Mouse (Mus musculus) gastrocnemius, adult 2 months (tissue): Measurements from ENCODE around the gene Dcaf4. TPM values are rescaled to one million over a fixed set of nuclear protein-coding genes. Genes with fewer than 3 reads are reported as not detected.

Experiments used
- DNase-seq: peaks from one replicate; pipeline ENCODE4 v3.0.0; 2022
- H3K27ac ChIP-seq: fragments of 200-600 bp; 2 replicates; pipeline ENCODE4 v1.8.1; 2022; ENCODE audit warnings: mild to moderate bottlenecking
- H3K4me3 ChIP-seq: fragments of 200-600 bp; 2 replicates; pipeline ENCODE4 v1.8.1; 2022; ENCODE audit warnings: mild to moderate bottlenecking, moderate library complexity
- CTCF ChIP-seq: fragments of 200-600 bp; IDR thresholded peaks from 2 replicates; pipeline ENCODE4 v1.8.1; 2022; ENCODE audit warnings: antibody characterized with exemption, mild to moderate bottlenecking, moderate library complexity
- intact Hi-C: fragments of 180-260 bp; cut with DNase I; formaldehyde crosslinking; loops from one replicate; pipeline ENCODE4 v1.15.1; 2025
- total RNA-seq, 2 experiments: library from RNA; stranded (reverse); gene quantifications; 2 replicates each; pipeline ENCODE4 v1.2.3; 2021

Gene Dcaf4
- total RNA-seq, 2 experiments from 2014 or later = 18.0 to 24.5 TPM

GRCm38 (mm10) chr12:83531992-83532391 lies 11.7 kb downstream of the Dcaf4 start:
- intact Hi-C loops = no loop called here

GRCm38 (mm10) chr12:83532966-83533365 lies 12.7 kb downstream of the Dcaf4 start:
- no peak for TF ChIP-seq CTCF
- peak; percentile 61 for DNase-seq
- intact Hi-C loops = no loop called here
- no peak overlapping the region; the same call in 1 of the 2 replicates for H3K27ac ChIP-seq
- no peak overlapping the region for H3K4me3 ChIP-seq

More at GRCm38 (mm10) chr12:83531992-83532391, 11.7 kb downstream of the Dcaf4 start:
- Histone ChIP-seq H3K4me3 (no peak overlapping the region), H3K27ac (no peak overlapping the region)
- DNase-seq = no peak
- TF ChIP-seq CTCF = no peak

GRCm38 (mm10) chr12:83534190-83534589 lies 13.9 kb downstream of the Dcaf4 start:
- Histone ChIP-seq H3K27ac (peak overlapping the region; percentile 40; the same call in 1 of the 2 replicates), H3K4me3 (no peak overlapping the region)
- DNase-seq = no peak
- intact Hi-C loops = no loop called here
- no peak for TF ChIP-seq CTCF

- H3K27ac ChIP-seq = no peak overlapping the region
- no peak overlapping the region for H3K4me3 ChIP-seq
- intact Hi-C loops = no loop called here
- DNase-seq = no peak
- no peak for TF ChIP-seq CTCF
Observed at GRCm38 (mm10) chr12:83535428-83535827, 15.2 kb downstream of the Dcaf4 start.

- peak; percentile 16 for DNase-seq
- H3K4me3 ChIP-seq = no peak overlapping the region
- intact Hi-C loops = no loop called here
Observed at GRCm38 (mm10) chr12:83536039-83536438, 15.8 kb downstream of the Dcaf4 start.

GRCm38 (mm10) chr12:83543997-83544396 lies 23.7 kb downstream of the Dcaf4 start:
- H3K4me3 ChIP-seq = no peak overlapping the region
- DNase-seq = no peak
- no peak for TF ChIP-seq CTCF
- intact Hi-C loops = loop anchor here (2.0 kb wide), 1 partner anchor 19 kb away; no protein-coding TSS in a partner anchor
- H3K27ac ChIP-seq = peak overlapping the region; percentile 91

More at GRCm38 (mm10) chr12:83536039-83536438, 15.8 kb downstream of the Dcaf4 start:
- no peak for TF ChIP-seq CTCF
- no peak overlapping the region for H3K27ac ChIP-seq

GRCm38 (mm10) chr12:83544791-83545190 lies 24.5 kb downstream of the Dcaf4 start:
- peak; percentile 52 for DNase-seq
- H3K27ac ChIP-seq = peak overlapping the region; percentile 91
- H3K4me3 ChIP-seq = no peak overlapping the region
- no peak for TF ChIP-seq CTCF
- intact Hi-C loops = loop anchor here (2.0 kb wide), 1 partner anchor 20 kb away; no protein-coding TSS in a partner anchor

- DNase-seq = no peak
- intact Hi-C loops = no loop called here
Observed at GRCm38 (mm10) chr12:83551305-83551704, 31.0 kb downstream of the Dcaf4 start.

GRCm38 (mm10) chr12:83553816-83554215 lies 33.5 kb downstream of the Dcaf4 start:
- no peak overlapping the region for H3K4me3 ChIP-seq
- DNase-seq = peak; percentile 68
- intact Hi-C loops = no loop called here
- peak overlapping the region; percentile 85 for H3K27ac ChIP-seq
- no peak for TF ChIP-seq CTCF

More at GRCm38 (mm10) chr12:83551305-83551704, 31.0 kb downstream of the Dcaf4 start:
- TF ChIP-seq CTCF = no peak
- Histone ChIP-seq H3K4me3 (no peak overlapping the region), H3K27ac (no peak overlapping the region)

- intact Hi-C loops = no loop called here
- Histone ChIP-seq H3K4me3 (no peak overlapping the region), H3K27ac (no peak overlapping the region)
- no peak for TF ChIP-seq CTCF
- DNase-seq = no peak
Observed at GRCm38 (mm10) chr12:83555605-83556004, 35.3 kb downstream of the Dcaf4 start.

- Histone ChIP-seq H3K27ac (peak overlapping the region; percentile 77), H3K4me3 (no peak overlapping the region)
- peak; percentile 64 for DNase-seq
- intact Hi-C loops = no loop called here
- TF ChIP-seq CTCF = no peak
Observed at GRCm38 (mm10) chr12:83558496-83558895, 38.2 kb downstream of the Dcaf4 start.

- Histone ChIP-seq H3K27ac (no peak overlapping the region), H3K4me3 (no peak overlapping the region)
- TF ChIP-seq CTCF = no peak
- DNase-seq = no peak
- intact Hi-C loops = no loop called here
Observed at GRCm38 (mm10) chr12:83560189-83560588, 39.9 kb downstream of the Dcaf4 start.

- no peak for TF ChIP-seq CTCF
- intact Hi-C loops = no loop called here
Observed at GRCm38 (mm10) chr12:83562589-83562988, 42.3 kb downstream of the Dcaf4 start.

GRCm38 (mm10) chr12:83569866-83570265 lies 49.6 kb downstream of the Dcaf4 start:
- intact Hi-C loops = no loop called here
- no peak for TF ChIP-seq CTCF
- no peak overlapping the region for H3K4me3 ChIP-seq

More at GRCm38 (mm10) chr12:83562589-83562988, 42.3 kb downstream of the Dcaf4 start:
- Histone ChIP-seq H3K27ac (no peak overlapping the region), H3K4me3 (no peak overlapping the region)
- DNase-seq = no peak

More at GRCm38 (mm10) chr12:83569866-83570265, 49.6 kb downstream of the Dcaf4 start:
- DNase-seq = no peak
- no peak overlapping the region for H3K27ac ChIP-seq
